Mouse (Mus musculus) left cerebral cortex, postnatal 25 days (tissue): ENCODE data around the gene Kank4. TPM values are rescaled to one million over a fixed set of nuclear protein-coding genes. Genes with fewer than 3 reads are reported as not detected.

ENCODE experiments used
- DNase-seq, 2 experiments: peaks; one replicate each; pipeline ENCODE4 v3.0.0; 2022; ENCODE audit warnings: low spot score in 2 of 2, mixed read lengths in 1 of 2
- intact Hi-C: fragments of 180-260 bp; cut with DNase I; formaldehyde crosslinking; loops from one replicate; pipeline ENCODE4 v1.15.1; 2025
- total RNA-seq, 2 experiments: library from RNA; stranded (reverse); gene quantifications; 2 replicates each; pipeline ENCODE4 v1.2.3; 2021

Kank4 gene
- total RNA-seq, 2 experiments from 2014 or later: 2.4 to 2.7 TPM

- intact Hi-C loops: no loop called here
- DNase-seq: no peak
These were observed 31.1 kb downstream of the Kank4 start for GRCm38 (mm10) chr4:98786281-98786680.

- intact Hi-C loops: no loop called here
- DNase-seq: no peak
These were observed 31.5 kb downstream of the Kank4 start for GRCm38 (mm10) chr4:98785851-98786250.

- intact Hi-C loops: no loop called here
- no peak for DNase-seq
These were observed 39.1 kb downstream of the Kank4 start for GRCm38 (mm10) chr4:98778219-98778618.

GRCm38 (mm10) chr4:98777464-98777863, 39.9 kb downstream of the Kank4 start:
- intact Hi-C loops: no loop called here
- DNase-seq: no peak

- DNase-seq: no peak
- intact Hi-C loops: no loop called here
These were observed 40.5 kb downstream of the Kank4 start for GRCm38 (mm10) chr4:98776721-98777427.

- intact Hi-C loops: no loop called here
- DNase-seq: peak in 1 of 2 experiments; percentile 31
These were observed 43.6 kb downstream of the Kank4 start for GRCm38 (mm10) chr4:98773785-98774184.

- intact Hi-C loops: no loop called here
These were observed 49.9 kb downstream of the Kank4 start for GRCm38 (mm10) chr4:98767134-98768133.

GRCm38 (mm10) chr4:98758872-98759518, 58.3 kb downstream of the Kank4 start:
- DNase-seq: peak in 1 of 2 experiments; percentile 18
- intact Hi-C loops: no loop called here

More at GRCm38 (mm10) chr4:98767134-98768133, 49.9 kb downstream of the Kank4 start:
- DNase-seq: no peak

- DNase-seq: peak; percentile 12 to 33
- intact Hi-C loops: no loop called here
These were observed 59.1 kb downstream of the Kank4 start for GRCm38 (mm10) chr4:98758012-98758821.

- intact Hi-C loops: no loop called here
- DNase-seq: no peak
These were observed 61.2 kb downstream of the Kank4 start for GRCm38 (mm10) chr4:98756141-98756540.

- intact Hi-C loops: no loop called here
- no peak for DNase-seq
These were observed 62.9 kb downstream of the Kank4 start for GRCm38 (mm10) chr4:98754456-98754855.

- DNase-seq: no peak
- intact Hi-C loops: no loop called here
These were observed 73.5 kb downstream of the Kank4 start for GRCm38 (mm10) chr4:98743906-98744210.

- no peak for DNase-seq
- intact Hi-C loops: no loop called here
These were observed 74.0 kb downstream of the Kank4 start for GRCm38 (mm10) chr4:98743209-98743905.

- intact Hi-C loops: loop anchor here (1.0 to 5.0 kb wide), 2 partner anchors 148 to 443 kb away; no protein-coding TSS in a partner anchor
- peak in 1 of 2 experiments; percentile 33 for DNase-seq
These were observed 77.6 kb downstream of the Kank4 start for GRCm38 (mm10) chr4:98739753-98740152.

- intact Hi-C loops: no loop called here
- DNase-seq: peak in 1 of 2 experiments; percentile 11
These were observed 83.7 kb downstream of the Kank4 start for GRCm38 (mm10) chr4:98733660-98734059.

- DNase-seq: no peak
- intact Hi-C loops: no loop called here
These were observed 88.6 kb downstream of the Kank4 start for GRCm38 (mm10) chr4:98728716-98729115.

- no peak for DNase-seq
- intact Hi-C loops: no loop called here
These were observed 89.4 kb downstream of the Kank4 start for GRCm38 (mm10) chr4:98727959-98728347.

- intact Hi-C loops: no loop called here
These were observed 89.9 kb downstream of the Kank4 start for GRCm38 (mm10) chr4:98727295-98727958.

More at GRCm38 (mm10) chr4:98727295-98727958, 89.9 kb downstream of the Kank4 start:
- DNase-seq: no peak
